Mouse (Mus musculus): ENCODE data around the gene Slc35e3. TPM values are rescaled to one million over a fixed set of nuclear protein-coding genes. Genes with fewer than 3 reads are reported as not detected.

Slc35e3 gene
- polyA plus RNA-seq, 1 experiment from 2014 or later: 22.2 TPM

DNA sequence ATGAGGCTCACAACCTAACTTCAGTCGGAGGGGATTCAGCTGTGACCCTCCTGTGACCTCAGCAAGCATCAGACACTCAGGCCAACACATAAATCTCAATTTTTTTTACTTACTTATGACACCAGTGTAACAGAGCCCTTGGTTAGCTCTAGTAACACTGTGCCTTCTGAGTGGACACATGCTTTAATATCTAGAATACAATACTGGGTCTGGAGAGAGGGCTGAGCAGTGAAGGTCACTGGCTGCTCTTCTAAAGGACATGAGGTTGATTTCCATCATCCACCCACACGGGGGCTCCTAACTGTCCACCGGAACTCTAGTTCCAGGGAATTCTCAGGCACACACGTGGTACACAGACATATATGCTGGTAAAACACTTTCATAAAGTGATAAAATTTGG is 32.8 kb upstream of the Slc35e3 start:
- no peak for DNase-seq (ENCODE audit: low spot score)
- 91% methylated on average over 4 of the region's 4 CpGs for WGBS

DNA sequence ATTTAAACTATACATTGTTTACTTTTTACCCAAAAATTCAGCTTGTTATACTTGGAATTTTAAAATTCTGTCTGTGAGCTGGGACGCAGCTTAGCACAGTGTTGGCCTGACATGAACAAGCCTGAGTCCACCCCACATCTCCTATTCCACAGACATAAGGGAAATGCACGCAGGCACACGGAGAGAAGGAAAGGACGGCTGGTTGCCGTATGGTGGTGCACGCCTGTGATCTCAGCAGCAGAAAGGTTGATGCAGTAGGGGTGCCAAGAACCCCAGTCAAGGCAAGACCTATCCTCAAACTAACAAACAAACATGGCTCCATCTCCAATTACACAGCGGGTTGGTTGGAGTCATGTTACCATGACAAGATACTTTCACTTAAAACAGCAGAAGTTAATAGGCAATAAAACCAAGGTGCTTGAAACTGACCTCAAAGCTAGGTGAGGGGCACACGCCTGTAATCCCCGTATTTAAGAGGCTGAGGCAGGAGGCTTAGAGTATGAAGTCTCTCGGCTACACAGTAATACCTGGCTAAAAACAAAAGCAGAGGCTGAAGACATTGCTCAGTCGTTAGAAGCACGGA is 32.3 kb upstream of the Slc35e3 start:
- Histone ChIP-seq H3K9ac (replicated peaks; ENCODE audit: low read length) (no peak overlapping the region), H3K27ac (replicated peaks; ENCODE audit: low read depth, low read length) (no peak overlapping the region), H3K27me3 (ENCODE audit: control insufficient read depth, insufficient read depth, low read length) (no peaks in the 10 kb centered on the region), H3K4me3 (ENCODE audit: low read depth, low read length) (no peak overlapping the region), H3K4me1 (ENCODE audit: control insufficient read depth, insufficient read depth, low read length) (no peaks in the 10 kb centered on the region), H3K4me2 (ENCODE audit: low read depth, low read length) (no peak overlapping the region), H3K9me3 (replicated peaks; ENCODE audit: control insufficient read depth, low read length) (no peaks in the 10 kb centered on the region), H3K36me3 (replicated peaks; ENCODE audit: control insufficient read depth, insufficient read depth, low read depth, low read length) (peaks cover under 1% of the 10 kb centered on the region)
- DNase-seq (ENCODE audit: low spot score) (no peak), ATAC-seq (replicated peaks; ENCODE audit: insufficient number of reproducible peaks, low FRiP score, low TSS enrichment, low read depth) (no peak)
- 95% methylated on average over 12 of the region's 12 CpGs for WGBS

More for the DNA sequence above, 32.8 kb upstream of the Slc35e3 start:
- ATAC-seq (replicated peaks; ENCODE audit: insufficient number of reproducible peaks, low FRiP score, low TSS enrichment, low read depth): no peak
- H3K4me1 ChIP-seq (ENCODE audit: control insufficient read depth, insufficient read depth, low read length): no peaks in the 10 kb centered on the region
- H3K27ac ChIP-seq (replicated peaks; ENCODE audit: low read depth, low read length): no peak overlapping the region
- H3K27me3 ChIP-seq (ENCODE audit: control insufficient read depth, insufficient read depth, low read length): no peaks in the 10 kb centered on the region
- H3K4me3 ChIP-seq (ENCODE audit: low read depth, low read length): no peak overlapping the region
- H3K9me3 ChIP-seq (replicated peaks; ENCODE audit: control insufficient read depth, low read length): no peaks in the 10 kb centered on the region
- no peak overlapping the region for H3K4me2 ChIP-seq (ENCODE audit: low read depth, low read length)
- no peak overlapping the region for H3K9ac ChIP-seq (replicated peaks; ENCODE audit: low read length)
- H3K36me3 ChIP-seq (replicated peaks; ENCODE audit: control insufficient read depth, insufficient read depth, low read depth, low read length): no peaks in the 10 kb centered on the region; the same call in none of the 2 replicates

DNA sequence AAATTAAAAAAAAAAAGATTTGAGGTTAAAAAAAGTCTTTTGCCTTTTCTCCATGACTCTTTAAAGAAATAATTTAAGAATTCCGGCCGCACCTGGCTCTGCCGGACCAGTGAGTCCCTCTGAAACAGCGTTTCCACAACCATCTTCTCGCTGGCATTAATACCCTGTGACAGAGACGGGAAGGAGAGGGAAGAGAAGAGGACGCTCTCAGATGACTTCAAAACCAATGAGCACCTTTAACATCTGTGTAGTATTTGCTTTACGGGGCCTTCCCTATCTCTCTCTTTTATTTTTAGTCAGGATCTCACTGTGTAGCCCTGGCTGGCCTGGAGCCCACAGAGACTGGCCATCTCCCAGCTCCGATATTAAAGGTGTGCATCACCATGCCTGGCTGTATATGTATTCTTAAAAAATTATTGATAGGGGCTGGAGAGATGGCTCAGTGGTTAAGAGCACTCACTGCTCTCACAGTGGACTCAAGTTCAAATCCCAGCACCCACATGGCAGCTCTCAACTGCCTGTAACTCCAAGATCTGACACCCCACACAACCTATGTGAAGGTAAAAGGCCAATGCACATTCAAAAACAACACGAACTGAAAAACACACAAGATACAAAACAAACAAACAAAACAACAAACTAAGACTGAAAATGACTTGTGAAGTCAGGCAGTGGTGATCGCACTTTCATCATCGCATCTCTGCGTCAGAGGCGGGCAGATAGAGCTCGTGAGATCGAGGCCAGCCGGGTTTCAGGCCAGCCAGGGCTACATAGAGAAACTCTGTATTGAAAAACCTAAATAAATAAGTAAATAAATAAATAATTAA is 31.5 kb upstream of the Slc35e3 start:
- peaks cover 2% of the 10 kb centered on the region for H3K36me3 ChIP-seq (replicated peaks; ENCODE audit: control insufficient read depth, insufficient read depth, low read depth, low read length)
- H3K27me3 ChIP-seq (ENCODE audit: control insufficient read depth, insufficient read depth, low read length): no peaks in the 10 kb centered on the region
- no peak overlapping the region for H3K27ac ChIP-seq (replicated peaks; ENCODE audit: low read depth, low read length)
- no peak overlapping the region for H3K9ac ChIP-seq (replicated peaks; ENCODE audit: low read length)
- 96% methylated on average over 17 of the region's 17 CpGs for WGBS
- no peak overlapping the region for H3K4me2 ChIP-seq (ENCODE audit: low read depth, low read length)
- H3K4me1 ChIP-seq (ENCODE audit: control insufficient read depth, insufficient read depth, low read length): no peaks in the 10 kb centered on the region
- no peaks in the 10 kb centered on the region for H3K9me3 ChIP-seq (replicated peaks; ENCODE audit: control insufficient read depth, low read length)
- DNase-seq (ENCODE audit: low spot score) (no peak), ATAC-seq (replicated peaks; ENCODE audit: insufficient number of reproducible peaks, low FRiP score, low TSS enrichment, low read depth) (no peak)
- no peak overlapping the region for H3K4me3 ChIP-seq (ENCODE audit: low read depth, low read length)

DNA sequence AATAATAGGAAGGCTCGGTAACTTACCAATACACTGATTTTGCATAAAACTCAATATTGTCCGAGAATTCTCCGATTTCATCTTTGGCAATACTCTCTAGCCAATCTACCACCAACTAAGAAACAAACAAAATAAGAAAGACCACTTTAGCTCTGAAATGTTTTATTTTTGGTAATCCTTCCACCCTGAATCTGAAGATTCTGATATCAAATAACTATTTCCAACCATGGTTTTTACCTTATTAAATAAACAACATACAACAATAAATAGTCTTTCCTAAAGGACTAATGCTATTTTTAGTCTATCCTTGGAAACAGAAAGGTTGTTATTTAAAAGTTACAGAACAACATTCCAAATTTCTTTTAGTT is 30.9 kb upstream of the Slc35e3 start:
- Histone ChIP-seq H3K4me3 (ENCODE audit: low read depth, low read length) (no peak overlapping the region), H3K4me2 (ENCODE audit: low read depth, low read length) (no peak overlapping the region), H3K9me3 (replicated peaks; ENCODE audit: control insufficient read depth, low read length) (no peaks in the 10 kb centered on the region), H3K4me1 (ENCODE audit: control insufficient read depth, insufficient read depth, low read length) (no peaks in the 10 kb centered on the region), H3K27me3 (ENCODE audit: control insufficient read depth, insufficient read depth, low read length) (no peaks in the 10 kb centered on the region), H3K27ac (replicated peaks; ENCODE audit: low read depth, low read length) (no peak overlapping the region), H3K9ac (replicated peaks; ENCODE audit: low read length) (no peak overlapping the region), H3K36me3 (replicated peaks; ENCODE audit: control insufficient read depth, insufficient read depth, low read depth, low read length) (peaks cover 2% of the 10 kb centered on the region)
- WGBS: 93% methylated on average over 3 of the region's 3 CpGs
- ATAC-seq (replicated peaks; ENCODE audit: insufficient number of reproducible peaks, low FRiP score, low TSS enrichment, low read depth) (no peak), DNase-seq (ENCODE audit: low spot score) (no peak)

DNA sequence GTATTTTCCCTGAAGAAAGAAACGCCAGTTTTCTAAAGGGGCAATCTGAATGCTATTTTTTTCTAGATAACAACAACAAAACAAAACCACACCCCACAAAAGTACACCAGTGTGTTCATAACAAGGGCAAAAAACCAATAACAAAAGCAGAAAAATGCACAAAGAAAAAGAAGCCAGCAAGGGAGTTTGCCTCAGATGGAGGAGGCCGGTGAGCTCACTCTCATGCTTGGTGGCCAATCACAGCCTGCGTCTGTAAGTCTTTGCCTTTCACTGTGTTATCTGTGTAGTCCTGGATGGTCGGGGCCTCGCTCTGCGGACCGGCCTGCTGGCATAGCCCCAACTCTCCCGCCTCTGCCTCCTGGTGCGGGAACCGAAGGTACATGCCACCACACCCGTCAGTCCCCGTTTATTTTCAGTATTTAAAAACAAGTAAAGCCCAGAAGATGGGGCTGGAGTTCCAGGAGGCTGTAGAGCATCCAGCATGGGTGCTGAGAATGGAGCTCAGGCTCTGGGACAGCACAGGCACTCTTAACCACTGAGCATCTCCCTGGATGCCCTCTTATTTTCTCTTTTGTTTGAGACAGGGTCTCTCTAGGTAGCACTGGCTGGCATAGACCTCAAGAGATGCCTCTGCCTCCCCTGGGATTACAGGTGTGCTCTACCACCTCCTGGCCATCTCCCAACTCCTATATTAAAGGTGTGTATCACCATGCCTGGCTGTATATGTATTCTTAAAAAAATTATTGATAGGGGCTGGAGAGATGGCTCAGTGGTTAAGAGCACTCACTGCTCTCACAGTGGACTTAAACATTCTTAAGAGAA is 30.3 kb upstream of the Slc35e3 start:
- Histone ChIP-seq H3K4me3 (ENCODE audit: low read depth, low read length) (no peak overlapping the region), H3K4me1 (ENCODE audit: control insufficient read depth, insufficient read depth, low read length) (no peaks in the 10 kb centered on the region), H3K27me3 (ENCODE audit: control insufficient read depth, insufficient read depth, low read length) (no peaks in the 10 kb centered on the region), H3K27ac (replicated peaks; ENCODE audit: low read depth, low read length) (no peak overlapping the region), H3K9ac (replicated peaks; ENCODE audit: low read length) (no peak overlapping the region), H3K9me3 (replicated peaks; ENCODE audit: control insufficient read depth, low read length) (no peaks in the 10 kb centered on the region), H3K4me2 (ENCODE audit: low read depth, low read length) (no peak overlapping the region), H3K36me3 (replicated peaks; ENCODE audit: control insufficient read depth, insufficient read depth, low read depth, low read length) (peaks cover 2% of the 10 kb centered on the region)
- ATAC-seq (replicated peaks; ENCODE audit: insufficient number of reproducible peaks, low FRiP score, low TSS enrichment, low read depth) (no peak), DNase-seq (ENCODE audit: low spot score) (no peak)
- WGBS: 96% methylated on average over 12 of the region's 12 CpGs

DNA sequence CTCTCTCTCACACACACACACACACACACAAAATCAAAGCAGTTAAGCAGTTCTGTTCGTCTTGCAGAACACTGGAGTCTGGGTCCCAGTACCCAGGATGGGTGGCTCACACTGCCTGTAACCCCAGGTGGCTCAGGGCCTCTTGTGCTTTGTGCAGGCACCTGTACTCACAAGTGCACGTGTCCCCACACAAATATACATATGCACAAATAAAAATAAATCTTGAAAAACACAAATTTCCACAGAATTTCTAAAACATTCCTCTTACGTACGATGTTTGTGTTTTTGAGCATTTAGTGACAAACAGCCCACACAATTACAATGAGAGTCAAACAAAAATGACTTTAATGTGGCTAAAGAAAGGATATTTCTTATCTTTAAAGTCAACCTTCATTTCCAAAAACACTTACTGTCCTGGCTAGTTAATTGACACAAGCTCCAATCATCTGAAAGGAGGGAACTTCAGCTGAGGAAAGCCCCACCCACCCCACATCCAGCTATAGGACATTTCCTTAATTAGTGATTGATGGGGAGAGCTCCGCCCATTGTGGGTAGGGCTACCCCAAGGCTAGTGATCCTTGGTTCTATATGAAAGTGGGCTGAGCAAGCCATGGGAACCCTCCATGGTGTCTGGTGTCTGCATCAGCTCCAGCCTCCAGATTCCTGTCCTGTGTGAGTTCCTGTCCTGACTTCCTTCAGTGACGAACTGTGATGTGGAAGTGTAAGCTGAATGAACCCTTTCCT is 29.4 kb upstream of the Slc35e3 start:
- no peak for ATAC-seq (replicated peaks; ENCODE audit: insufficient number of reproducible peaks, low FRiP score, low TSS enrichment, low read depth)
- Histone ChIP-seq H3K4me3 (ENCODE audit: low read depth, low read length) (no peak overlapping the region), H3K4me1 (ENCODE audit: control insufficient read depth, insufficient read depth, low read length) (no peaks in the 10 kb centered on the region), H3K36me3 (replicated peaks; ENCODE audit: control insufficient read depth, insufficient read depth, low read depth, low read length) (peaks cover 2% of the 10 kb centered on the region), H3K9ac (replicated peaks; ENCODE audit: low read length) (no peak overlapping the region), H3K9me3 (replicated peaks; ENCODE audit: control insufficient read depth, low read length) (no peaks in the 10 kb centered on the region), H3K27ac (replicated peaks; ENCODE audit: low read depth, low read length) (no peak overlapping the region), H3K4me2 (ENCODE audit: low read depth, low read length) (no peak overlapping the region), H3K27me3 (ENCODE audit: control insufficient read depth, insufficient read depth, low read length) (no peaks in the 10 kb centered on the region)
- DNase-seq (ENCODE audit: low spot score): no peak
- 86% methylated on average over 6 of the region's 6 CpGs for WGBS

DNA sequence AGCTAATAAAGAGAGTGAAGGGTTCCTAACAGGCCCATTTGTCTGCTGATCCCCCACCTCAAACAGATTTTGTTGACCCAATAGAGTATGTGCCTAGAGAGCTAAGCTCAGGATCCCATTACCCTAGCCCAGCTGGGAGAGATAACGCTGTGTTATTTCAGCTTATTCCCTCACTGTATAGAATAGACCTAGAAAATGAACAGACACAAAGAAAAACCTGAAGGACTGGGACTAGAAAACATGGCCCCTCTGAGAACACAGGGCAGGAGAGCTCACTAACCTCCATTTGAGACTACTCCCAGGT is 28.6 kb upstream of the Slc35e3 start:
- ATAC-seq (replicated peaks; ENCODE audit: insufficient number of reproducible peaks, low FRiP score, low TSS enrichment, low read depth): no peak
- Histone ChIP-seq H3K27me3 (ENCODE audit: control insufficient read depth, insufficient read depth, low read length) (no peaks in the 10 kb centered on the region), H3K36me3 (replicated peaks; ENCODE audit: control insufficient read depth, insufficient read depth, low read depth, low read length) (peaks cover 2% of the 10 kb centered on the region), H3K27ac (replicated peaks; ENCODE audit: low read depth, low read length) (no peak overlapping the region), H3K9me3 (replicated peaks; ENCODE audit: control insufficient read depth, low read length) (no peaks in the 10 kb centered on the region), H3K4me1 (ENCODE audit: control insufficient read depth, insufficient read depth, low read length) (no peaks in the 10 kb centered on the region), H3K4me3 (ENCODE audit: low read depth, low read length) (no peak overlapping the region), H3K4me2 (ENCODE audit: low read depth, low read length) (no peak overlapping the region), H3K9ac (replicated peaks; ENCODE audit: low read length) (no peak overlapping the region)
- 92% methylated on average over 1 of the region's 1 CpGs for WGBS
- no peak for DNase-seq (ENCODE audit: low spot score)

Measured in embryonic facial prominence, embryonic 11.5 days (tissue).